Mouse (Mus musculus) monocyte, adult 2 months (primary cell): ENCODE data around the gene Lgals1.
A peak's percentile ranks its signal among the peaks of the same experiment; 100 is the strongest.

Experiments
- DNase-seq, 2 experiments: peaks; one replicate each; pipeline ENCODE4 v3.0.0; 2022; ENCODE audit warnings: low spot score in 2 of 2, low read depth in 1 of 2

The Lgals1 gene

DNA sequence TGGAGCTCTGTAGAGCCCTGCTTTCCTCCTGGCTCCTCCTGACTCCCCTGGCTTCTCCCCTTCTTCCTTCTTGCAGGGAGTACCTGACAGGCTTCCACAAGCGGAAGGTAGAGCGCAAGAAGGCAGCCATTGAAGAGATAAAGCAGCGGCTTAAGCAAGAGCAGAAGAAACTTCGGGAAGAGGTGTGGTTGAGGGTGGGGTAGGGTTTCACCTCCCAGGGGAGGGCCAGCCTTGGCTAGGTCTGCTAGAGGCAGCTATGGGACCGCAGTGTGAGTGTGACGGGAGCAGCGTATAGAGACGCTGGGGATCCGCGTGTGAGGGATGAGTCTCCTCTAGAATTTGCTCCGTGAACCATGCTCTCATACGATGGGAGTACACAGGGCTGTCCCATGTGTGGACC is 9.9 kb downstream of the Lgals1 start:
- no peak for DNase-seq

DNA sequence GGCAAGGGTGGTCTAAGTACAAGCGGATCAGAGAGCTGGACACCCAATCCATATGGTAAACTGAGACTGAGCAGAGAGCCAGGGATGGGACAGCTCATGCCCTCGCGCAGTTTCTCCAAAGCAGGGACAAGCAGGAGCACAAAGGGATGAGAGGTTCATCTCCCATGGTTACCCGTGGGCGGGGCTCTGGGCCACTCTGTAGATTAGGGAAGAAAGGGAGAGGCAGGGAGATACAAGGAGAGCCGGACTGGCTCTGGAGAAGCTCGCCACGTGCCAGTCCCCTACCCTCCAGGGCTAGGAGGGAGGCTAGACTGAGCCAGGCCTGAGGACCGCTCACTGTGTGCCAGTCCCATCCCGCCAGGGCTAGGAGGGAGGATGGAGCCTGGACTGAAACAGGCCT is 10.8 kb downstream of the Lgals1 start:
- DNase-seq, result no peak

DNA sequence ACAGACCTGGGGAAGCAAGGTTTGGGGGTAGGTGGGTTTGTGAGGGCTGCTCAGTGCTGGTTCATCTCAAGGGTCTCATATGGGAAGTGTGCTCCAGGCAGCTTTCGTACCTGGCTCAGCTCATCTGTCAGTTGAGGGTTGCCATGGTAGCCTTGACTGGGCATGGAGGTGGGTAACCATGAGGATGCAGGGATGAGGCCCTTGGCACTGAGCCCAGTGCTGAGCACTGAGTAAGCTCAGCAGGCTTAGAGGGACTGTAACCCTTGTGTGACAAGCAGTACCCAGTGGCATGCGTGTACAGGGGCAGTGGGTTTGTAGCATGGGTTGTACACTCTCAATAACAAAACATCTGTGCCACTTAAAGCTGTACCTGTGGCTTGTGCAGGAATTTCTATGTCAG is 11.4 kb downstream of the Lgals1 start:
- DNase-seq, result no peak

DNA sequence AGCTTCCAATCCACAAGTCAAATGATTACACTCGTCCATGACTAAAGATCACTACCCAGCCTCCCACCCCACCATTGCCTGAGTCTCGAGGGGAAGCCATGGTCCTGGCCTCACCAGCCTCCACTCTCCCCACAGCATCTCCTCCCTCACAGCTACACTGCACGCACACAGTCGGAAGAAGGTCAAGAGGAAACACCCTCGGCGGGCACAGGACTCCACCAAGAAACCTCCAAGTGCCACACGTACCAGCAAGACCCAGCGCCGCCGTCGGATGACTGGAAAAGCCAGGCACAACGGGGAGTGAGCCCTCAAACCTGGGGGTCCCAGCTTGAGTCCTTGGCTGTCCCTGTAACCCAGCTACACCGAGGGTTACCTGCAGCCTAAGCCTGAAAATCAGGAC is 13.8 kb downstream of the Lgals1 start:
- DNase-seq, result no peak

DNA sequence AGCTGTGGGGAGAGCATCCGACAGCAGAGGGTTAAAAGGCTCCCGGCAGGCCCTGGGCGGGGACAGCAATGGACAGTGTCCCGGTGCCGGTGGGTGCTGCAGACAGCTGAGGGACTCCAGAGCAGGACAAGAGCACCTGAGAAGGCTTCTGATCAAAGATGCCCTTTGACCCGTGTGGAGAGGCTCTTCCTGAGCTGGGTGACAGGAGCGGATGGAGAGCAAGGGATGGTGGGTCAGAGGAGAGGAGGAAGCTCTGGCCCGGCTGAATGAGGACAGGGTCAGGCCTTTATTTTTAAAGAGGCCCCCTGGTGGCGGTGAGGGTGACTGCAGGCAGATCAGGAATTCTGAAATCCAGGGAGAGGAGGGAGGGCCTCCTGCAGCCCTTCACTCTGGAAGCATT is 16.1 kb downstream of the Lgals1 start:
- DNase-seq, result peak in 1 of 2 experiments; percentile 53

DNA sequence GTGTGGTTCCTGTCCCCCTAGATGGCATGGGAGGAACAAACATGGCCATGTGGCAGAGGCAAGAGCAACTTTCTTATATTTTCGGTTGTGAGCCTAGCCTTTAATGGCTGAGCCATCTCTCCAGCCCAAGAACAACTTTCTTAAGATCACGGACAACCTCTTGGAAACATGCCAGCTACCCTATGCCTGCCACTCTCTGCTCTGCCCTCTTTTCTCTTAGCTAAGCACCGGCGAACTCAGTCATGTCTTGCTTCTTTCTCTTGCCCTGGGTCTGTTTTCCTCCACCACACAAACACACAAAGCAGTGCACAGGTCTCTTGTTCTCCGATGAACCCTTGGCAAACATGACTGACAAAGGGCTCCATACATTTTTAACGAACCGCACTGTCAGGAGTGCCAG is 19.7 kb downstream of the Lgals1 start:
- DNase-seq, result no peak

DNA sequence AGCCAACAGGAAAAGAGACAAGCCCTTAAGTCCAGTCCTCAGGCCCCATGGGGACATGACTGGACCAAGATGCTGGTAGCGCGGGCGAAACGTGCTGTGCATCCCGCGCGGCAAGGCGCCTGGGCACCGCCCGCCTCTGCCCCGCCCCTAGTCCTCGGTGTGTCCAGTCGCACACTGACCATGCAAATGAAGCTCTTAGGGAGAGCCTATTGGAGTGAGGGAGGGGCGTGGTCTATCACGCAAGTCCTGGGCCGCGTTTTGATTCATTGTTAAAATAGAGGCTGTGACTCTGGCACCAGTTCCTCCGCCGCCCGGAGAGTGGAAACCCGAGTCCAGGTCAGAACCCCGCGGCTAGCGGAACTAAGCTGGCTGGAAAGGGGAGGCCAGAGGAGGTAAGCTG is 21.1 kb downstream of the Lgals1 start, which contains the start of gene Triobp:
Gene Triobp, plus strand, starts transcription at position 68 of the 400 bp plus-strand sequence.
- peak in 1 of 2 experiments; percentile 61 for DNase-seq

DNA sequence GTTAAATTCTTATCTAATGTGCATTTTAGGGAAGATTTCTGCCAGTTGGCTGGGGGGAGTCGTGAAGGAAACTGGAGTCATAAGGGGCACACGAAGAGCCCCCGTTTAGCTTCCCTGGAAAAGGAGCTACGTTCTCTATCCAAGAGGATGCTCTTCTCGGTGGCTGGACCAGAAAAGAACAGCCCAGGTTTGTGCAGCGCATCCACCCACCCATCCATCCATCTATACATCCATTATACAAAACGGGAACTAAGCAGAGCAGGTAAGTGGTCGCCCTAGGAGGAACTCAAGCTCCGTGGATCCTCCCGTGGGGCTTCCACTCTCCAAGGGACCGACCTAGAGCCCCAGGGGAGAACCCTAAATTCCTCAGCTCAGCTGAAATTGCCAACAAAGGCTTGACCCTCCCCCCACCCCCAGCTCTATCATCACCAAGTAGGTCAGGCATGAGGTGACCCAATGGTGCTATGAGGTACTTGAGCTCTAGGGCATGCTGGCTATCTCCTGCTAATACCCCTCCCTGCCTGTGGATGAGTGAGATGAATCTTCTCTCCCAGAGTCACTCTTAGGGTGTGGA is 21.7 kb downstream of the Lgals1 start:
- DNase-seq, result no peak

DNA sequence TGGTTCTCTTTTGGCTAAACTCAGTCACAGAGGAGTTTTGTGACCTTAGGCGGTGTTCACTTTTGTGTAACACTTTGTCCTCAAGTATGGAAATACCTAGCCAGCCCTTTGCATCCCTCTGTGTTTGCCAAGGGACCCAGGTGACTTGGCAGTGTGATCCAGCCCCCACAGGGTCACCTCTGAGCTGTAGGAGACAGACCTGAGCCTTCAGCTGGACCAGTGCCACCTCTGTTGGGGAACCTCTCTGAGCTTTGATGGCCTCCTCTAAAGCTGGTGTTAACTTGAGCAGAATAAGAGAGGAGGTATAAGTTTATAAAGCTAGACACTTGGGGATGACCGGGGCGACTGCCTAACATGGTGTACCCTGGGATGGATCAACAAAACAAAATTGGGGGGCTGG is 22.4 kb downstream of the Lgals1 start:
- DNase-seq, result no peak

DNA sequence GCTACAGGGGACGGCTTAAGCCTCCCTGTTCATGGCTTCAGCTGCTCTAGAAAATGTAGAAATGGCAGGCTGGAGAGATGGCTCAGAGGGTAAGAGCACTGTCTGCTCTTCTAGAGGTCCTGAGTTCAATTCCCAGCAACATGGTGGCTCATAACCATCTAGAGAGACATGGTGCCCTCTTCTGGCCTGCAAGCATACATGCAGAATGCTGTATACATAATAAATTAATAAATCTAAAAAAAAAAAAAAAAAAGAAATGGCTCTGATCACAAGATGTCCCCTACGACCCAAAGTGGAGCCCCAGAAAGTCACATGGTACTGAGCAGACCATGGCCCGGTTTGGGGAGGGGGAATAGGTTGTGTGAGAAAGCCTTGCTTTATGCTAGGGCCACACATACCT is 29.1 kb downstream of the Lgals1 start:
- DNase-seq, result no peak

DNA sequence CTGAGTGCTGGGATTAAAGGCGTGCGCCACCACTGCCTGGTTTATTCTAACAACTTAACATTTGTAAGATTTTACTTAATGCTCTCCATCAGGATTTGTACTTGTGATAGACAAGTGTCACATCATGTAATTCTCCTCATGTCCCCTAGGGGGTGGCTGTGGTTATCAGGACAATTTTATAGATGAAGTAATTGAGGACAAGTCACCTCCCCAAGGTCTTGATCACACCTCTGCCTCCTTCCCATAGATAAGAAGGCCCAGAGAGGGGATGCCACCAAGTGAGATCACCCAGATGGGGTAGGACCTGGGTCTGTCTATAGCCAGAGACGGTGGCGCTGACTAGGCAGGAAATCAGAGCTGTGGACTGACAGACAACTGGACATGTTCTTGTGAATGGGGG is 29.8 kb downstream of the Lgals1 start:
- no peak for DNase-seq

DNA sequence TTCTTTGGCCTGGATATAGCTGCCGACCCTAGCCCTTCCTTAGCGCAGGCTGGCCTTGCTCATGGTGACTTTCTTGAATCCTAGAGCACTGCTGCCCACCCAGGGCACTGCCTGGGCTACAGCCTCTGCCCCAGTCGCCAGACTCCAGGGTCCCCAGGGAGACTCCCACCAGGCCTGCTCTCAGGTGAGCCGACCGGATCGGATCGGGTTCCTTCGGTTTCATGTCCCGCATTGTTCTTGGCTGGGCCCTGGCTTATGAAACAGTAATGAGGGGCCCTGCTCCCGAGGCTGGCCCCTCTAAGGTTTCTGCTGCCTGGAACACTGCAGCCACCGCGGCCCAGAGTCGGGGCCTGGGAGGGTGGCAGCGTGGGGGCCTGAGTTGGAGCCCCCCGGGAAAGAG is 30.5 kb downstream of the Lgals1 start:
- no peak for DNase-seq

DNA sequence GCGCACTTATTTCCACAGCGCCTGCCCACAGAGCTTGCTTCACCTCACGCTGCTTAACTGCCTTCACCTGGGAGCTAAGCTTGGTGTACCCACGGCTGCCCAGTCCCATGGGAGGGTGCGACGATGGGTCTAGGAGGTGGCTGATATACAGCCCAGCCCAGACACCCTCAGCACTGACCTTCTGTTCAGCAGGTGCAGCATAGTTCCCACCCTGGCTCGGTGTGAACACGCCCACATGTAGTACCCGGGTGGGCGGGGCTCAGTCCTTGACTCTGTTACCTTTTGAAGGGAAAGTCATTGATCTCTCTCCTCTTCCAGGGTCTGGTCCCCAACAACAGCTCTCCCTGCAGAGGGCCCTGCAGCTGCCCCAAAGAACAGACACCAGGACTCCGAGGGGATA is 33.0 kb downstream of the Lgals1 start:
- no peak for DNase-seq

DNA sequence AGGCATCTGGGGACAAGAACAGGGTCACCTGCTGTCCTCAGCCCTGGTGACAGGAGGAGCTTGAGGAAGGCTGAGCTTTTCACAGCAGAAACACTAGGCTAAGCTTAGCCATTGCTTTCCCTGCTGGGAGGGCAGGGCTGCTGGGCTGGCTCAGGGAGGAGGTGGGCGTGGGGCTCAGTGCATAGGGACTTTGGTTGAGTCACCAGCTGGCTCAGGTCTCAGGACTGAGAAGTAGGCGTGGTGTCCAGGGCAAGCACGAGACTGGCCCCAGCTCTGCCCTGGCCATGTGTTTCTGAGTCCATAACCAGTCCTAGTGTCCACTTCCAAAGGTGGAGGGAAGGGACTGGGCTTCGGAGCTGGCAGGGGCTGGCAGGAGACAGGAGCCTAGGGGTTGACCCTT is 33.6 kb downstream of the Lgals1 start:
- no peak for DNase-seq

DNA sequence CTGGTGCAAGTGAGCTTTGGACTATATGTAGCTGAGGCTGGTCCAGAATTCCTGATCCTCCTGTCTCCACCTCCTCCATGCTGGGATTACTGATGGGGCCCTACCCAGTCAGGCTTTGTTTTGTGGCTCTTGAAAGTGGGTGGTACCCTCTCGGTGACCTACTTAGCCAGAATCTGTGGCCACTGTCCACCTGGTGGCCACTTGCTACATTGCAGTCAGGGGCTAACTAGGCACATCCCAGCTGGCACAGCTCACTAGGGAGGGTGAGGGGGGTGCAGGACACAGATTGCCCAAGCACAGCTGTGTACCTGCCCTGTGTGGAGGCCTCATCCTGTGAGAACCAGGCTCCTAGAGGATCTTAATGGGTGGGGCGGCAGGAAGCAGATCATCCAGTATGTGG is 36.4 kb downstream of the Lgals1 start:
- no peak for DNase-seq

DNA sequence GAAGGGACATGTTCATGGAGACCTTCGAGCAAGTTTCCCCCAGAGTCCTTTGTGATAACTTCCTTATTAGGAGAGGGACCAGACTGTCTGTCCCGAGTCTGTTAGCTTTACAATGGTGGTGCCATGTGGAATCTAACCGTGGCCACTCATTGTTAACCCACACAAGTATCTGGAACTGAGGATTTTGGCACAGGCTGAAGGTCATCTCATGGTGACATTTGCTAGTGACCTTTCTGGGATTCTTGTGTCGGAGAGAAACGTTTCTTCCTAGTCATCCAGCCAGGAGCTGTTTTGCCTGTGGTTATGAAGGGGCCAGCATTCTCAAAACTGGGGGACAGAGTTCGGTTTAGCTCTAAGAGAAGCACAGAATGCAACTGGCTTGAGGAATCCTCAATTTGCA is 45.1 kb downstream of the Lgals1 start:
- no peak for DNase-seq

DNA sequence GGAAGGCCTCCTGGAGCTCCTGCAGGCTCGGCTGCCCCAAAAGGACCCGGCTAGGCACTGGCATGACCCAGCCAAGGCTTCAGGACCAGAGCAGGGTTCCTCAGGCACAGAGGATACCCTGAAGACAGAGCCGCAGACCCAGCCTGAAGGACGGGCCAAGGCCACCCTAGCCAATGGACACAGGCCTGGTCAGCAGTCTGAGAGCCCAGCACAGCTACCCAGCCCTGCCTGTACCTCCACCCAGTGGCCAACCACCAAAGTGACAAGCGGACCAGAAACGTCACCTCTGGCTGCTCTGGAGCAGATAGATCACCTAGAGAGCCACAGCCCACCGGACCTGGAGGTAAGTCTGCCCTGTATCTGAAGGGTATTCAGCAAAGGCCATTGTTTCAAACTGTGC is 47.4 kb downstream of the Lgals1 start:
- DNase-seq, result no peak

DNA sequence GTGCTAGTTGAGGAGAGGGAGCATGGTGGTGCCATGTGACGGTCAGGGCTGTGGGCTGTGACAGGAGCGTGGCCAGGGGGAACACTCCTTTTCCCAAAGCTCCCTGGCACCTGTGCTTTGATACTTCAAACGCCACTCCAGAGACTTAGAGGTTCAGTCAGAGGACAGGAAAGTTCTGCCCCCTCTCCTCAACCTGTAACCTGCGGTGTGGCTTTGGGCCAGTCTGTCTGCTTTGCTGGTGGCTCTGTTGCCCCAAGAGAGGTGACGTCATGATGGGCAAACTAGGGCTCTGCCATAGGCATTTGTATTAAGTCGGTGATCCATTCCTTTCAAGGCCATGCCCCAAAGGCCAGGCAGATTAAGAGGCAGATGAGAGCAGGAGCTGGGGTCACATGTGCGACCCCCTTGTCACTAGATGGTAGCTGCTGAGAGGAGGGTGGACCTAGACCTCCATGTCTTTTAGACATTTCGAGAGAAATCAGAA is 51.2 kb downstream of the Lgals1 start:
- DNase-seq, result no peak

DNA sequence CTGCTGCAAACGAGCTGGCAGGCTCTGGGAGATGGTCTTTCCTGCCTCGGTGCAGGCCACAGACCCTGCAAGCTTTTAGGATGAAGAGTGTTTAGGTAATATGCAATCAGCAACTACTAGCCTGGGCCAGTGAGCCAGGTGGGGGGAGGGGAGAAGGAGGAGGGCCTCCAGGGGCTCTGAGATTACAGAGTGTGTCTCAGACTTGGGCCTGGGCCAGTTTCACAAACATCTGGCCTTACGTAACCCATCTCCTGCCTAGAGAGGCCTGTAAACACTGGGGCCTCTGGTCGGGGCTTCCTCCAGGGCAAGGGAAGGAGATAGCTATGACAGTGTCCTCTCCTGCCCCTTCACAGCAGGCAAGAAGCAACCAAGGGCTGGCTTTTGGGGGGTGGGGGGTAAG is 52.4 kb downstream of the Lgals1 start:
- DNase-seq, result peak in 1 of 2 experiments; percentile 35
